Mouse (Mus musculus): ENCODE measurements around the gene Vmn1r205. TPM values are rescaled to one million over a fixed set of nuclear protein-coding genes. Genes with fewer than 3 reads are reported as not detected.
"Not testable (repeated sequence)": the region's sequence is repeated elsewhere in the genome, so short reads cannot be mapped to it uniquely, and the experiment has no call there.

Vmn1r205 gene
- not detected for total RNA-seq (2021)

- DNase-seq (ENCODE audit: extremely low spot score in 1 of 2, low spot score in 2 of 2): no peak
- intact Hi-C loops (cut with DNase I): no loop called here
Measured at GRCm38 (mm10) chr13:22592900-22593299, at the start of gene Vmn1r205. TSS of gene Vmn1r205 (minus strand) at chr13:22593000.

GRCm38 (mm10) chr13:22624151-22624550 lies 31.4 kb upstream of the Vmn1r205 start, which contains the start of gene Vmn1r206:
TSS of gene Vmn1r206 (minus strand) at chr13:22624251.
- DNase-seq (ENCODE audit: extremely low spot score in 1 of 2, low spot score in 2 of 2); intact Hi-C loops (cut with DNase I): not testable (repeated sequence)

- intact Hi-C loops (cut with DNase I); DNase-seq (ENCODE audit: extremely low spot score in 1 of 2, low spot score in 2 of 2): not testable (repeated sequence)
Measured at GRCm38 (mm10) chr13:22583336-22583735, 9.5 kb downstream of the Vmn1r205 start.

- intact Hi-C loops (cut with DNase I); DNase-seq (ENCODE audit: extremely low spot score in 1 of 2, low spot score in 2 of 2): not testable (repeated sequence)
Measured at GRCm38 (mm10) chr13:22574911-22575310, 17.9 kb downstream of the Vmn1r205 start.

- intact Hi-C loops (cut with DNase I); DNase-seq (ENCODE audit: extremely low spot score in 1 of 2, low spot score in 2 of 2): not testable (repeated sequence)
Measured at GRCm38 (mm10) chr13:22552898-22553297, 39.9 kb downstream of the Vmn1r205 start, which contains the start of gene Vmn1r204. TSS of gene Vmn1r204 (plus strand) at chr13:22553198.

Other genes starting within 250 kb of the Vmn1r205 start
- not detected for gene Vmn1r198, start 242.6 kb downstream of the Vmn1r205 start, total RNA-seq (2021)
- not detected for gene Vmn1r199, start 213.2 kb downstream of the Vmn1r205 start, total RNA-seq (2021)
- not detected for gene Vmn1r200, start 202.6 kb downstream of the Vmn1r205 start, total RNA-seq (2021)
- gene Vmn1r201, start 121.1 kb downstream of the Vmn1r205 start, total RNA-seq (2021): not detected
- gene Vmn1r202, start 87.6 kb downstream of the Vmn1r205 start, total RNA-seq (2021): under 1 TPM in 1 of 2 experiments, not detected in 1; 0.06 TPM
- under 1 TPM in 1 of 2 experiments, not detected in 1; 0.04 TPM for gene Vmn1r203, start 74.9 kb downstream of the Vmn1r205 start, total RNA-seq (2021)
- not detected for gene Vmn1r204, start 39.8 kb downstream of the Vmn1r205 start, total RNA-seq (2021)
- gene Vmn1r206, start 31.3 kb upstream of the Vmn1r205 start, total RNA-seq (2021): not detected
- gene Vmn1r207-ps, start 136.6 kb upstream of the Vmn1r205 start, total RNA-seq (2021): under 1 TPM; 0.10 to 0.15 TPM
- not detected for gene Vmn1r208, start 184.4 kb upstream of the Vmn1r205 start, total RNA-seq (2021)
- gene Vmn1r209, start 216.7 kb upstream of the Vmn1r205 start, total RNA-seq (2021): under 1 TPM in 1 of 2 experiments, not detected in 1; 0.13 TPM
- gene Vmn1r210, start 238.3 kb upstream of the Vmn1r205 start, total RNA-seq (2021): not detected

Measured in left cerebral cortex, postnatal 10 days (tissue).